Mouse (Mus musculus) CH12.LX (cell line): Measurements from ENCODE around the gene Rpl36-ps4. TPM values are rescaled to one million over a fixed set of nuclear protein-coding genes. Genes with fewer than 3 reads are reported as not detected.

Source experiments
- DNase-seq: peaks from one replicate; pipeline ENCODE4 v3.0.0-alpha.2; 2013; ENCODE audit errors: extremely low read depth
- H3K27ac ChIP-seq: 2 replicates; pipeline ENCODE4 v1.5.1; 2012; ENCODE audit warnings: low read depth, mild to moderate bottlenecking, control low read depth, moderate library complexity; ENCODE audit not compliant: insufficient read depth
- H3K27me3 ChIP-seq: replicated peaks from 2 replicates; pipeline ENCODE3; 2012; ENCODE audit warnings: inconsistent platforms
- H3K36me3 ChIP-seq, 2 experiments: replicated peaks in 1 of 2; 2 replicates each; pipeline versions ENCODE3 to v1.6.1; 2012; ENCODE audit warnings: inconsistent platforms in 1 of 2, low read length in 1 of 2, mild to moderate bottlenecking in 1 of 2, mixed read lengths in 1 of 2, moderate library complexity in 1 of 2; ENCODE audit not compliant: control insufficient read depth in 1 of 2, insufficient read depth in 1 of 2
- H3K4me1 ChIP-seq, 2 experiments: 2 replicates each; pipeline ENCODE4 v1.6.1; 2012; ENCODE audit warnings: inconsistent platforms in 1 of 2, moderate library complexity in 1 of 2; ENCODE audit not compliant: insufficient read depth in 2 of 2, control insufficient read depth in 1 of 2
- H3K4me2 ChIP-seq: 2 replicates; pipeline ENCODE4 v1.6.1; 2012; ENCODE audit warnings: low read depth, mild to moderate bottlenecking, control low read depth; ENCODE audit not compliant: poor library complexity, insufficient read depth, severe bottlenecking
- H3K4me3 ChIP-seq, 3 experiments: fragments of 150-350 bp in 1 of 3; sonication (generic) in 1 of 3; replicated peaks in 1 of 3; 2 replicates each; pipeline versions ENCODE3 to v1.5.1; 2011 to 2012; ENCODE audit warnings: low read depth in 2 of 3, low read length in 2 of 3, mild to moderate bottlenecking in 2 of 3, moderate library complexity in 2 of 3, control low read depth in 1 of 3, improper control_type of control experiment in 1 of 3, inconsistent platforms in 1 of 3, mixed read lengths in 1 of 3; ENCODE audit not compliant: poor library complexity in 1 of 3
- H3K79me2 ChIP-seq: replicated peaks from 2 replicates; pipeline ENCODE4 v1.6.1; 2012; ENCODE audit warnings: mild to moderate bottlenecking, moderate library complexity; ENCODE audit not compliant: control insufficient read depth, poor library complexity, insufficient read depth, severe bottlenecking; ENCODE audit errors: extremely low read depth
- H3K9ac ChIP-seq: 2 replicates; pipeline ENCODE4 v1.6.1; 2012; ENCODE audit warnings: low read depth, mild to moderate bottlenecking, control low read depth, moderate library complexity; ENCODE audit not compliant: insufficient read depth
- H3K9me3 ChIP-seq: replicated peaks from 2 replicates; pipeline ENCODE3; 2012; ENCODE audit warnings: low read length, inconsistent platforms, mixed read lengths
- CHD2 ChIP-seq: IDR thresholded peaks from 2 replicates; pipeline ENCODE4 v1.6.1; 2011; ENCODE audit warnings: low read length, improper control_type of control experiment
- E2F4 ChIP-seq: IDR thresholded peaks from 2 replicates; pipeline ENCODE4 v1.6.1; 2011; ENCODE audit warnings: low read depth, low read length, improper control_type of control experiment; ENCODE audit not compliant: insufficient replicate concordance
- ELF1 ChIP-seq: IDR thresholded peaks from 2 replicates; pipeline ENCODE4 v1.6.1; 2014; ENCODE audit warnings: low read depth, mild to moderate bottlenecking, inconsistent platforms, low read length, improper control_type of control experiment
- EP300 ChIP-seq: IDR thresholded peaks from 2 replicates; pipeline ENCODE4 v1.6.1; 2011; ENCODE audit warnings: low read length, improper control_type of control experiment
- ETS1 ChIP-seq: conservative IDR thresholded peaks from 2 replicates; pipeline ENCODE4 v1.6.1; 2012; ENCODE audit warnings: low read depth, mild to moderate bottlenecking, inconsistent platforms, low read length, improper control_type of control experiment, moderate library complexity
- GABPA ChIP-seq: IDR thresholded peaks from 2 replicates; pipeline ENCODE4 v1.6.1; 2012; ENCODE audit warnings: low read depth, low read length, improper control_type of control experiment, inconsistent platforms; ENCODE audit not compliant: insufficient replicate concordance
- IRF4 ChIP-seq: IDR thresholded peaks from 2 replicates; pipeline ENCODE4 v1.6.1; 2014; ENCODE audit warnings: low read depth, mild to moderate bottlenecking, inconsistent platforms, low read length, improper control_type of control experiment
- JUN ChIP-seq: IDR thresholded peaks from 2 replicates; pipeline ENCODE4 v1.6.1; 2011; ENCODE audit warnings: low read depth, mild to moderate bottlenecking, low read length, improper control_type of control experiment, moderate library complexity; ENCODE audit not compliant: insufficient read depth
- MAFK ChIP-seq: IDR thresholded peaks from 2 replicates; pipeline ENCODE4 v1.6.1; 2011; ENCODE audit warnings: low read length, improper control_type of control experiment; ENCODE audit not compliant: insufficient replicate concordance
- MAX ChIP-seq: IDR thresholded peaks from 2 replicates; pipeline ENCODE4 v1.6.1; 2011; ENCODE audit warnings: low read length, improper control_type of control experiment
- MEF2A ChIP-seq: IDR thresholded peaks from 2 replicates; pipeline ENCODE4 v1.6.1; 2014; ENCODE audit warnings: low read depth, mild to moderate bottlenecking, inconsistent platforms, low read length, improper control_type of control experiment, borderline replicate concordance
- POLR2A ChIP-seq: IDR thresholded peaks from 2 replicates; pipeline ENCODE4 v1.6.1; 2011; ENCODE audit warnings: low read depth, mild to moderate bottlenecking, improper control_type of control experiment, low read length
- USF2 ChIP-seq: conservative IDR thresholded peaks from 2 replicates; pipeline ENCODE4 v1.6.1; 2011; ENCODE audit warnings: low read depth, low read length, improper control_type of control experiment
- ZC3H11A ChIP-seq: IDR thresholded peaks from 2 replicates; pipeline ENCODE4 v1.6.1; 2012; ENCODE audit warnings: low read depth, mild to moderate bottlenecking, inconsistent platforms, low read length, improper control_type of control experiment
- ZKSCAN1 ChIP-seq: IDR thresholded peaks from 2 replicates; pipeline ENCODE4 v1.6.1; 2012; ENCODE audit warnings: low read depth, inconsistent platforms, low read length, improper control_type of control experiment, borderline replicate concordance
- ZMIZ1 ChIP-seq: IDR thresholded peaks from 2 replicates; pipeline ENCODE4 v1.6.1; 2012; ENCODE audit warnings: low read depth, mild to moderate bottlenecking, inconsistent platforms, low read length, improper control_type of control experiment
- dilution Hi-C: fragments of 300-500 bp; cut with MboI; formaldehyde crosslinking; loops from 2 replicates; pipeline ENCODE4 v1.14.3; 2020; ENCODE audit warnings: low sequenced_read_pairs; ENCODE audit not compliant: extremely low pct_unique_long_range_greater_than_20kb, extremely low pct_ligation_motif_present
- in situ Hi-C: fragments of 300-500 bp; cut with MboI; formaldehyde crosslinking; loops from 3 replicates; pipeline ENCODE4 v1.14.3; 2019; ENCODE audit warnings: low sequenced_read_pairs, low pct_ligation_motif_present, low pct_unique_long_range_greater_than_20kb, mixed read lengths
- polyA plus RNA-seq: library from polyadenylated mRNA; unstranded; fragments of >175 nt; gene quantifications from 2 replicates; pipeline ENCODE4 v1.2.1, GENCODE M21; 2012; ENCODE audit warnings: low read depth; ENCODE audit not compliant: insufficient read length
- total RNA-seq, 2 experiments: library from RNA; depleted of rRNA; stranded (reverse); fragments of 300-350 nt in 1 of 2; fragments of >200 nt in 1 of 2; gene quantifications; 2 replicates each; pipeline ENCODE4 v1.2.3; 2012 to 2014

The Rpl36-ps4 gene
- total and polyA plus RNA-seq, 3 experiments, result not detected

- H3K27ac ChIP-seq, result no peak overlapping the region
- DNase-seq, result no peak
- no peak overlapping the region for H3K4me2 ChIP-seq
- in situ Hi-C loops, result no loop called here
- no peak overlapping the region for H3K9ac ChIP-seq
- no peaks in the 10 kb centered on the region; a peak in 1 of 4 replicates for H3K4me1 ChIP-seq
- H3K9me3 ChIP-seq, result no peaks in the 10 kb centered on the region
- dilution Hi-C loops, result no loop called here
- H3K4me3 ChIP-seq, result no peak overlapping the region
- no peaks in the 10 kb centered on the region for H3K36me3 ChIP-seq
- no peak for TF ChIP-seq ELF1
- TF ChIP-seq ZMIZ1, result no peak
- no peak for TF ChIP-seq EP300
- no peak for TF ChIP-seq ZKSCAN1
- no peak for TF ChIP-seq CHD2
- H3K79me2 ChIP-seq, result no peaks in the 10 kb centered on the region
- H3K27me3 ChIP-seq, result no peaks in the 10 kb centered on the region
These were observed 17.1 kb upstream of the Rpl36-ps4 start for GRCm38 (mm10) chr17:87903725-87904124.

- Histone ChIP-seq H3K9me3 (no peaks in the 10 kb centered on the region), H3K79me2 (no peaks in the 10 kb centered on the region), H3K27me3 (no peaks in the 10 kb centered on the region), H3K4me1 (no peaks in the 10 kb centered on the region), H3K4me2 (no peak overlapping the region), H3K36me3 (no peaks in the 10 kb centered on the region), H3K27ac (no peak overlapping the region), H3K9ac (no peak overlapping the region), H3K4me3 (no peak overlapping the region)
- in situ Hi-C loops, result no loop called here
- dilution Hi-C loops, result no loop called here
- DNase-seq, result no peak
- TF ChIP-seq IRF4 (no peak), CHD2 (no peak), ZKSCAN1 (no peak), ZC3H11A (no peak), POLR2A (no peak), MAX (no peak), MEF2A (no peak)
These were observed 5.4 kb upstream of the Rpl36-ps4 start for GRCm38 (mm10) chr17:87915386-87915785.

GRCm38 (mm10) chr17:87918121-87918520 is 2.7 kb upstream of the Rpl36-ps4 start:
- H3K27me3 ChIP-seq, result no peaks in the 10 kb centered on the region
- H3K9me3 ChIP-seq, result no peaks in the 10 kb centered on the region
- no peak overlapping the region for H3K4me2 ChIP-seq
- H3K27ac ChIP-seq, result no peak overlapping the region
- no peak overlapping the region for H3K4me3 ChIP-seq
- H3K4me1 ChIP-seq, result no peaks in the 10 kb centered on the region
- dilution Hi-C loops (no loop called here), in situ Hi-C loops (no loop called here)
- H3K36me3 ChIP-seq, result no peaks in the 10 kb centered on the region
- DNase-seq, result no peak
- no peak for TF ChIP-seq MAFK
- no peak for TF ChIP-seq USF2
- TF ChIP-seq E2F4, result no peak
- no peak for TF ChIP-seq ZKSCAN1
- TF ChIP-seq GABPA, result no peak
- no peak for TF ChIP-seq ETS1
- TF ChIP-seq EP300, result no peak
- TF ChIP-seq JUN, result no peak
- TF ChIP-seq POLR2A, result no peak
- no peak overlapping the region for H3K9ac ChIP-seq
- no peaks in the 10 kb centered on the region for H3K79me2 ChIP-seq
